Mouse (Mus musculus) olfactory bulb, adult 2 months (tissue): ENCODE results near the gene Lnpk. TPM values are rescaled to one million over a fixed set of nuclear protein-coding genes. Genes with fewer than 3 reads are reported as not detected.
A peak's percentile ranks its signal among the peaks of the same experiment; 100 is the strongest.

Experiments used
- H3K27ac ChIP-seq: fragments of 200-500 bp; 2 replicates; pipeline ENCODE4 v1.5.1; 2012; ENCODE audit warnings: low read depth, low read length; ENCODE audit not compliant: insufficient read depth
- H3K4me1 ChIP-seq: fragments of 200-500 bp; 2 replicates; pipeline ENCODE4 v1.6.1; 2012; ENCODE audit warnings: low read length; ENCODE audit not compliant: control insufficient read depth, insufficient read depth
- H3K4me3 ChIP-seq: fragments of 200-500 bp; 2 replicates; pipeline ENCODE4 v1.5.1; 2012; ENCODE audit warnings: mild to moderate bottlenecking, low read depth, low read length, moderate library complexity; ENCODE audit not compliant: insufficient read depth
- CTCF ChIP-seq: fragments of 200-500 bp; IDR thresholded peaks from 2 replicates; pipeline ENCODE4 v1.5.1; 2012; ENCODE audit warnings: low read depth, mild to moderate bottlenecking, low read length, moderate library complexity; ENCODE audit not compliant: insufficient read depth
- POLR2A ChIP-seq: fragments of 200-500 bp; IDR thresholded peaks from 2 replicates; pipeline ENCODE4 v1.6.1; 2012; ENCODE audit warnings: mild to moderate bottlenecking, low read depth, low read length, moderate library complexity; ENCODE audit not compliant: insufficient read depth
- WGBS: fragments of 180-500 bp; shearing (Covaris S2); methylation state at CpG from one replicate; pipeline ENCODE4 v1.1.7; 2018; 5-methylcytosine and 5-hydroxymethylcytosine counted together
- polyA plus RNA-seq: library from polyadenylated mRNA; stranded (reverse); fragments of >200 nt; gene quantifications from 2 replicates; pipeline ENCODE4 v1.2.4, GENCODE M21; 2012; ENCODE audit warnings: low replicate concordance; ENCODE audit not compliant: missing spikeins, insufficient read depth, insufficient read length

Gene Lnpk
- polyA plus RNA-seq = not detected in 2 replicates

DNA sequence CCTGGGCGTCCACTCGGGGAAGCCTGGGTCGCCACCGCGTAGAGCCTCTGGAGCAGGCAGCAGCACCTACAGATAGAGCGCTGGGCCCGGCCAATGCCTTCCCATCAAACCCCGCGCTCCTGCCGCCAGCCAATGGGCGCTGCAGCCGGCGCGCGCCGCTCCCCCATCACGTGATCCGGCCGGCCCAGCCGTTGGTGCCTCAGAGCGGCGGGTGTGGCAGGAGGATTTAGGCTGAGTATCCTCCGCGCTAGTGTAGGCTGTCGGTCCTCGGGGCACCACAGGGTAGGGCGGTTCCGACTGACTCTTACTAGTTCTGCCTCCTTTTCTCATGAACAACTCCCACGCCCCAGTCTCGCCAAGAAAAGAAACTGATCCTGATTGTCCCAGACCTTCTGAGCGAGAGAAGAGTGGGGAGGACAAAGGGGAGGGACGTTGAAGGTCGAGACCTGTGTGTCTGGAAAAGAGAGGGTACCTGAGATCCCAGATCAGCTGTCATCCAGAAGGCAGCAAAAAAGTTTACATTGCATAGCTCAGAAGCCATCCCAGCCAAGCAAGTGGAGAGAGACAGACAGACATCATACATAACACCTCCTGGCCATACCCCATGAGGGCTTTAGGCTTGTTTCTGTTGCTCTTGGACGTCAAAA is at the start of gene Lnpk:
Lnpk (minus strand) TSS at position 593 of the 647 bp plus-strand sequence.
- WGBS = under 1% methylated on average over 34 of the region's 34 CpGs
- Histone ChIP-seq H3K4me1 (no peaks in the 10 kb centered on the region), H3K27ac (0 out of 2 replicates have a peak within 1 kb of the TSS, but pooled peaks have one; percentile 16), H3K4me3 (peak within 1 kb of the TSS; percentile 91)
- TF ChIP-seq CTCF (no peak; the same call in 1 of the 2 replicates), POLR2A (peak; percentile 52)

DNA sequence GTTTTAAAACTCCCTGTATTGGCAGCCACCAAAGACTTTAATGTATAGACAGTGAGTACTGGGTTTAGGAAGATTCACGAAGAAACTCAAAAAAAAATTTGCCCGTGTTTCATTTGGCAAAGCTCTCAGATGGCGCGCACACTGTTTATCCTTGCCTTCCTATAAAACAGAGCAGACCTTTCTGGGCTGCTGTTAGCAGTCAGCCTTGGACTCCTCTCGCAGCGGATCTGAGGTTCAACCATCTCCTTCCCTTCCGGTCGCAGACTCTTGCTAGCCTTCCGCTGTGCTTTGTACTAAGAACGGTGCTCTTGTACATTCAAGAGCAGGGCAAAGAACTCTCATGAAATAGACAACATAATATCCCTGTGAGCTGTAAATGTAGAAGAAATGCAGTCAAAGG is 41.1 kb upstream of the Lnpk start:
- WGBS = 90% methylated on average over 10 of the region's 10 CpGs
- no peak overlapping the region for H3K27ac ChIP-seq
- no peak overlapping the region for H3K4me3 ChIP-seq
- no peak for TF ChIP-seq CTCF
- no peak for TF ChIP-seq POLR2A
- H3K4me1 ChIP-seq = no peaks in the 10 kb centered on the region

DNA sequence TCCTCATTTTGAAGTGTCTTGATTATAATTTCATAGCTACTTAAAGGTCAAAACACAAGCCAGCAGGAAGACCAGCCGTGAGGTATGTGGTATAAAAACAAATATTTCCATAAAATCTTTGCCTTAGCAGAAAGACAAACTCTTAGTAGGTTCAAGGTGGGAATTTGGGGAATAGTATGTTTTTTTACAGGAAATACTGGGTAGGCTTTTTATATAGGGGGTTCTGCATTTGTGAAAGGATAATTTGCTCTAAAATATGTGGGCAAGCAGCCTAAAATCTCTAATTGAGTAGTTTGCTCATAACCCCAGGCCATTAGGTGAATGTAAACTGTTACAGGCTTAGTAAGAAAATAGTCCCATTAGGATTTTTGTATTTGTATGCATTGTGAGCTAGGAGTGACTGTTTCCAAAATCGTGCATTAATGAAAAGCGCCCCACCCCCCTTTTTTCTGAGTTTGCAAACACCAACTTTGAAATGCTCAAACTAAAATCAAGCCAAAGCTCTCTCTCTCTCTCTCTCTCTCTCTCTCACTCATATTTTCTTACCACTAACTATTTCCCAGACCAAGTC is 40.5 kb upstream of the Lnpk start:
- Histone ChIP-seq H3K27ac (no peak overlapping the region), H3K4me1 (no peaks in the 10 kb centered on the region), H3K4me3 (no peak overlapping the region)
- WGBS = 80% methylated on average over 3 of the region's 3 CpGs
- TF ChIP-seq CTCF (no peak), POLR2A (no peak)

DNA sequence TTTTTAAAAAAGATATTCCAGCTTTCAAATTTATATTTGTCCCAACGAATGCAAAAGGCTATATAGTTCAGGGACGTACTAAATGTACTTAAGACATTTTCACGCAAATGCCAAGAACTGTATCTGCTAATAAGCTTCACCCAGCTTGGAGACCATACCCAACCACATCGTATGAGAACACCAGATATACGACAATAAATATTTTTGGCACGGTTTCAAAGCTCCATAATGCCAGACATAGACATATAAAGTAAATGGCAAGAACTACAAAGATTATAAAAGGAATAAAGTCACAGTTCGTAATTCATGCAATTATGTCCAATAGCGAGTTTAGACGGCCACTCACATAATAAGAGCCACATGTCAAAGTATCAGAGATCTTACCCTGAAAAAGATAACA is 38.5 kb upstream of the Lnpk start:
- no peak for TF ChIP-seq CTCF
- TF ChIP-seq POLR2A = no peak
- H3K27ac ChIP-seq = no peak overlapping the region
- no peak overlapping the region for H3K4me3 ChIP-seq
- H3K4me1 ChIP-seq = no peaks in the 10 kb centered on the region
- 86% methylated on average over 9 of the region's 9 CpGs for WGBS

DNA sequence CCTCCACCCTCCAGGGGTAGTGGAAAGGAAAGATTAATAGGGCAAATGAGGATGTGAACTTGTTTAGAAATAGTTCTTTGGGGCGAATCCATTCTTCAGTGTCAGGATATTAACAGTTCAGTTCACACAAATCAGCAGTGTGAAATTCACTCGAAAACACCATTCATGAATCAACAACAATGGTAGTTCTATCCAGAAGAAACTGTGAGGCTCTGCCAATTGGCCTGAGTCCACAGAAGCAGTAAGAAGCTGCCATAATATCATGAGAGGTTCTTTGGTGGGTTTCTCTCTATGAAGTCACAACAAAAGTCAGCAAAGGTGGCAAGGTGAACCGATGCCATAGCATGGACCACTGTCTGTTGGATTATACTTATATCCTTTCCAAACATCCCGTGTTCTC is 32.2 kb upstream of the Lnpk start:
- WGBS = 73% methylated on average over 4 of the region's 4 CpGs
- H3K27ac ChIP-seq = no peak overlapping the region
- TF ChIP-seq CTCF = no peak
- TF ChIP-seq POLR2A = no peak

GRCm38 (mm10) chr2:74609350-74609749 is 30.1 kb upstream of the Lnpk start:
- Histone ChIP-seq H3K4me1 (no peaks in the 10 kb centered on the region), H3K4me3 (no peak overlapping the region), H3K27ac (no peak overlapping the region)
- no peak for TF ChIP-seq POLR2A
- no peak for TF ChIP-seq CTCF

More for the DNA sequence above, 32.2 kb upstream of the Lnpk start:
- no peaks in the 10 kb centered on the region for H3K4me1 ChIP-seq
- H3K4me3 ChIP-seq = no peak overlapping the region

DNA sequence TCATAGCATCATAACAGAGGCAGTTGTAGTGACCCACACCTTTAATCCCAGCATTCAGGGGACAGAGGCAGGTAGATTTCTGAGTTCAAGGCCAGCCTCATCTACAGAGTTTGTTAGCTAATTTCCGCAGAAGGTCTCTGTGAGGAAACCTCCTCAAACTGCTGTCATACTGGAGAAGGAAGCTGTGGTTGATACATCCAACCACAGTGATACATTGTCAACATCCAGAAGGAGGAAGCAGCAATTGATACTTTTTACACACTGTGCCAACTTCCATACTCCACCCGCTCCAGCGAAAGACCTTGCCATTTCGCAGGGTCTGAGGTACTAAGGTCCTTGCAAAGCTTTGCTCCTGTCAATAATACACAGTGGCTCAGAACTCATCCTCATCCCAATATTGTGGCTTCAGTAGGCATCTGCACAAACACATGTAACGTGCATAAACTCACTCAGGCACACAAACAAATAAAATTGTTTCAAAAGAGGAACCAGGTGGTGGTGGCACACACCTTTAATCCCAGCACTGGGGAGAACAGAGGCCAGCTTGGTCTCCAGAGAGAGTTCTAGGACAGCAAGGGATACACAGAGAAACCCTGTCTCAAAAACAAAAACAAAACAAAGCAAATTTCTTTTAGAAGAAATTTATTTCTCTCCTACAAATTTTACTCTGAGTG is 27.0 kb upstream of the Lnpk start:
- no peaks in the 10 kb centered on the region for H3K4me1 ChIP-seq
- H3K27ac ChIP-seq = no peak overlapping the region
- TF ChIP-seq POLR2A = no peak
- no peak for TF ChIP-seq CTCF
- no peak overlapping the region for H3K4me3 ChIP-seq
- 87% methylated on average over 5 of the region's 5 CpGs for WGBS

- Histone ChIP-seq H3K4me1 (no peaks in the 10 kb centered on the region), H3K27ac (no peak overlapping the region), H3K4me3 (no peak overlapping the region)
- WGBS = 53% methylated on average over 3 of the region's 3 CpGs
- TF ChIP-seq CTCF (no peak), POLR2A (no peak)
These were observed 24.8 kb upstream of the Lnpk start for GRCm38 (mm10) chr2:74604011-74604410.

DNA sequence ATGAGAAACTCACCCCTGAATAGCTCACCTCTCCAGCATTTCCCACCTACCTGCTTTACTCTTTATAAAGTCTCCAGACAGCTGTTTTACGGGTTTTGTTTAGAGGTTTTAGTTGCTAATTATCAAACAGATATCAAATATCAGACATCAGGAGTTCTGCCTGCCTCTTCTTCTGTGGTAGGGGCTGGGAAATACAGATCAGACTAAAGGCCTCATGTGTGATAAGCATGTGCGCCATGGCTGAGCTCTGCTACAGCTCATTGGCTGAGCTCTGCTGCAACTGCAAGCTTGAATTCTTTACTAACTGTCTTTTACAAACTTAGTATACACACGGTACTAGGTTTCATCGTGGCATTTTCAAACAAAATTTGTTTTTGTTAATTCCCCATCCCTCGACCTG is 23.2 kb upstream of the Lnpk start:
- TF ChIP-seq POLR2A = no peak
- TF ChIP-seq CTCF = no peak
- Histone ChIP-seq H3K27ac (no peak overlapping the region), H3K4me3 (no peak overlapping the region), H3K4me1 (no peaks in the 10 kb centered on the region)
- WGBS = 89% methylated on average over 5 of the region's 5 CpGs
